Mouse (Mus musculus): Measurements from ENCODE around the gene Cstb. TPM values are rescaled to one million over a fixed set of nuclear protein-coding genes. Genes with fewer than 3 reads are reported as not detected.
A peak's percentile ranks its signal among the peaks of the same experiment; 100 is the strongest.

The Cstb gene
- total RNA-seq, 1 experiment from 2014 or later, result 47.5 TPM

DNA sequence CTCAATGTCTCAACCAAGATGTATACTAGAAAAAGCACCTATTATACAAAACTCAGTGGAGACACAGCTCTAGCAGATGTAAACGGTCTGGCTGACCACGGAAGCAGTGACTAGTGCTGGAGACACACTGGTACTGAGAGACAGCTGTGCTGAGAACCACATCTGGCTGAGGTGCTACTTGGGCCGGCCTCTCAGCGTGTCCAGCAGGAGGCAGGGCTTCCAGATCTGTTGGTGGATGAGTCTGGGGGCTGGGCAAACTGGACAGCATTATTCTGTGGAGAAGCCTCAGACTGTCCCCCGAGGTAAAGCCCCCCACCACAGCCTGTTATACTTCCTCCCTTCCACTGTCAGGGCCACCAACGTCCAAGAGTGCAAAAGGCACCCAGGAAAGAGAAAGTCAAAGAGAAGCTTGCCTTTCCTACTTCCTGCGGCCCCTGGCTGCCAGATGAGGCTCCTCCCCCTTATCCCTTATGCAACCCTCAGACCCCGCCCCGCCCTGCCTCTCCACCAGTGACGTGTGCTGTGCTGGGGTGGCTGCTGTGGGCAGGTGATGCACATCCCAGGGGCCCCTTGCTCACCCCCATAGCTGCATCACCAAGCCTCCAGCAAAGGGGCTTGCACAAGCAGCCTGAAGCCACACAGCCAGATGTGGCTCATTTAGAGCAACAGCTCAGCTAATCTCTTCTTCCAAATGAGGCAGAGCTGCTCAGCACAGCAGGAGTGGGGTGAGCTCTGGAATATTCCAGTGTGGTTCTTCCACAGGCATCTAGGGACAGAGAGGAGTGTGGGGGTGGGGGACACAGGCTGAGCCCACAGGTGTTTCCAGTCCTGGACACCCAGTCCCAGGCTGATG lies 32.3 kb downstream of the Cstb start:
- ATAC-seq (replicated peaks; ENCODE audit: low read depth, poor library complexity, severe bottlenecking), result peak; percentile 88

DNA sequence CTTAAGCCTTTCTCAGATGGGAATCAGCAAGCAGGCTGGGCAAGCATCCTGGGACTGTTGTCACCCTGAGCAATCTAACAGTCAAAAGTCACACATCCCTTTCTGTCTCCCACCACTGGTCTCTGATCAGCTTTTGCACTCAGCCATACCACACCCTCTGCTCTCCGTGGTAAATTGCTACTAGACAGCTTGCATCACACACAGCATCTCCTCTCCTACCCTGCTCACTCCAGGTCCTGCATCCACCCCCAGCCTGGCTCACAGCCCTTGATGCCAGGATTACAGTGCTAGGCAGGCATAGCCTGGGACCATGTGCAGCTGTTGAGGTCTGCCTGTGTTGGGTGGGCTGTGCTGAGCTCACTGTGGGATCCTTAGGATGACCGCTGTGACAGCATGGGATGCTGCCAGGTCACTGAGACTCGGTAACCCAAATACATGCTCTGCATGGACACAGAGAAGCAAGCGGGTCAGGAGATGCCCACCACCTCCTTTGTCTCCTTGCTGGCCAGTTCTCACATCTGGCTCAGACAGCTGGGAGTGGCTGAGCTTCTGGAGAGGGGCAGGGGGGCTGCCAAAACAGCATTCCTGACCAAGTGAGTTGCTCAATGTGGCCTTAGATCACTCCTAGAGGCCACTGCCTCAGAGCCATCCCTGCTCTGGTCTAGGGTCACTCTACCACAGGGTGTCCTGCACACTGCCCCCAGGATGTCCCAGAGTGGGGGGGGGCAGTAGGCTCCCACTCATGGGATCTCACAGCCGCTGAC lies 33.1 kb downstream of the Cstb start:
- ATAC-seq (replicated peaks; ENCODE audit: low read depth, poor library complexity, severe bottlenecking), result peak; percentile 28

DNA sequence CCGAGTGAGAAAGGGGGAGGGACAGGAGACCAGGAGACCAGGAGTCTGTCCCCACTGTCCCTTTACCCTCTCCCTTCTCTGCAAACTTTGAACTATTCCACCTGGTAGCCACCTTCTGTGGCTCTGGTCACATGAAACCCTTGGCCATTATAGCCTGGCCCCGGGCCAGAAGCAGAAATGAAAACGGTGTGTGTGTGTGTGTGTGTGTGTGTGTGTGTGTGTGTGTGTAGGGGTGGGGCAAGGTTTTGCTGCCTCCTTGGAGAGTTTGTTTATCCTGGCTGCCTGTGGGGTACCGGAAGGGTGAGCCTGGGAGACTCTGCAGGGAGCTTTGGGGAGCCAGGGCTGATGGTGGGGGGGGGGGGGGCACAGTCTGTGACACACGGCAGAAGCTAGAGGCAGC lies 35.0 kb downstream of the Cstb start:
- ATAC-seq (replicated peaks; ENCODE audit: low read depth, poor library complexity, severe bottlenecking), result no peak

DNA sequence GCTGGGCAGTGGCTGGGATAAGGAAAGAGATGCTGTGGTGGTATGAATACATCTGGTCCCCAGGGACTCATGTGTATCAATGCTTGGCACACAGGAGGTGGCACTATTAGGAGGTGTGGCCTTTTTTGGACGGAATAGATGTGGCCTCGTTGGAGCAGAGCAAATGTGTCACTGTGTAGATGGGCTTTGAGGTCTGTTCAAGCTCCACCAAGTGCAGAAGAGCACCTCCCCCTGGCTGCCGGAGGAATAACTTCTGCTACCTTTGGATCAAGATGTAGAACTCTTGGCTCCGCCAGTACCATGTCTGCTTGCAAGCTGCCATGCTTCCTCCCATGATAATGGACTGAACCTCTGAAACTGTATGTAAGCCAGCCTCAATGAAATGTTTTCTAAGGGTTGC lies 36.3 kb downstream of the Cstb start:
- no peak for ATAC-seq (replicated peaks; ENCODE audit: low read depth, poor library complexity, severe bottlenecking)

DNA sequence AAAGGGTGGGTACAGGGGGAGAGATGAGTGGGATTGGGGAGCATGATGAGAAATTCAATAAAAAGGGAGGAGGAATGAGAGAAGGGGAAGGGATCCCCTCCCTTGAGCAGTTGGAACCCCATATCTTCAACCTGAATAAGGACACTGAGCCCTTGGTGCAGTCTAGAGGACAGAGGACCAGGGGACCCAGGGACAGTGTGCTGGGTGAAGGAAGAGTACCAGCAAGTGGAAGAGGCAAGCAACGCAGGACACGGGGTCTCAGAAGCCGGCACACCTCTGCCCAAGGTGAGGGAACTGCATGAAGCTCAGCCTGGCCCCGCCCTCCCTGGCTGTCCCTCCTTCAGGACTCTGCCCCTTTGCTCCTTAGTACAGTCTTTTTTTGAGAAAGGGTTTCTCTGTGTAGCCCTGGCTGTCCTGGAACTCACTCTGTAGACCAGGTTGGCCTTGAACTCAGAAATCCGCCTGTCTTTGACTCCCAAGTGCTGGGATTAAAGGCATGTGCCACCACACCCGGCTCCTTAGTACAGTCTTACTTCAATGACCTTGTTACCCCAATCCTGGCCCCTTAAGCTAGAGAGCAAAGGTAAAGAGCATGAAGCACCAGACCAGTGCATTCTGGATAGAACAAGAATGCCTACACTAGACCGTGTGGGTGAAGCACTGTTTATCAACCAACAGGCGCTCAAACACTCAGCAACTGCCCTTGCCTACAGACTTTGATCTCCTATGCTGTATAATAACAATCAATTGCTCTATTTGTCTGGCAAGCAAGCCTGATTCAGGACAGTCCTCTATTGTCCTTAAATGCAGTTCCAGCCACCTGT lies 37.7 kb downstream of the Cstb start:
- no peak for ATAC-seq (replicated peaks; ENCODE audit: low read depth, poor library complexity, severe bottlenecking)

DNA sequence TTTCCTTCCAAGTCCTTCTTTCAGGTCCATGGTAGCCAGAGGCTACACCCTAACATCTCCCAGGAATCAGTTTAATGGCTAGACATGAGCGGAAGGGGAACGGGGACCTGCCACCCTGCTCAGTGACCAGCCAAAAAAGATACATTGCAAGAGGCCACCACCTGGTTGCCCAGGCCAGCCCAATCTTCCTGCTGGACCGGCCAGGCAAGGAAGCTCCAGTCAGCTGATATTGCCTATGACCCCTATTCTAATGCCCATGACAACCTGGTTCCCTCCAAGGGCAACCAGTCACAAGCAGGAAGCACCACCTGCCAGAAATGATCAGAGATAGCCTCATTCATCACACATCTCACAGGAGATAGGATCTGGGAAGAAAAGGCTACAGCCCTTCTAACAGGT lies 38.3 kb downstream of the Cstb start:
- no peak for ATAC-seq (replicated peaks; ENCODE audit: low read depth, poor library complexity, severe bottlenecking)

DNA sequence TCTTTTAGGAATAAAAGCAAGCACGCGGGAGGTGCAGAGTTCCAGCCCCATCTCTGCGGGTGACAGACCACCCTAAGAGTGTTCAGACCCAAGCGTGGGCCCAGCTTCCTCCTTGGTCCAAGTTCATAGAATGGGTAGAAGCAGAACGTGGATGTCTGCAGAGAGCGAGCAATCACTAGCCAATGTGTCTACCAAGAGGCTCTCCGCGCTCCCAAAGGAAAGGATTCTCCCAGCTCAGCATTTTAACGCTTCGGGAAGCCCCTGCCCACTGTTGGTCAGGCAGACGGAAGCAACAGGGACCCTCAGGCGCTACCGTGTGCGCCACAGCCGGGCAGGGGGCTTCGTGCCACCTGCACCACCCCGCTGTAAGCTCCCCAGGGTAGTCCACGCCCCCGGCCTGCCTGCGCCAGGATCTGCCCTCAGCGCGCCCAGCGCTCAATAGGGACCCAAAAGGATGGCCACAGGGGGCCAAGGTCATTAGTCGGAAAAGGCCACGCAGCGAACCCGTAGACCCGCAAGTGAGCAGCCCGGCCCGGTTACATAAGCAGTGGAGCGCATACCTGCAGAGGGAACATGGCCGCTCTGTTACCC lies 38.8 kb downstream of the Cstb start:
- no peak; the same call in 1 of the 2 replicates for ATAC-seq (replicated peaks; ENCODE audit: low read depth, poor library complexity, severe bottlenecking)

DNA sequence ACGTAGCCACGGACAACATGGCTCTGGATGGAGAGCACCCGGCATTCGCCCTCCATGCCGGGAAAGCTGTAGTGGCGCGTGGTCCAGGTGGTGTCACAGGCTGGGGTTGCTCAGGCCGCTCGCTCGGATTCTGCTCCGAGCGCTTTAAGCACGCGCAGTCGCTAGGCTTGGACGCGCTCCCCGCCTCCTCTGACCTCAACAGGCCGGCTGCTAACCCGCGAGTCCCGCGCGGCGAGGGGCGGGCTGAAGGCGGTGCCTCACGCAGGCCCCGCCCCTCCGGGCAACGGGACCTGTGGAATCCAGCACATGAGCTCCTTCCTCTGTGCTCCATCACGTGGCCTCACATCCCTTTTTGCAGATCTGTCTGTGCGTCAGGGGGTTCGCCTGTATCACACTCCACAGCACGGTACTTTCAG lies 39.3 kb downstream of the Cstb start, which contains the start of gene Pdxk:
Gene Pdxk (minus strand): TSS at position 184 of the 416 bp plus-strand sequence.
- ATAC-seq (replicated peaks; ENCODE audit: low read depth, poor library complexity, severe bottlenecking), result peak; percentile 76

DNA sequence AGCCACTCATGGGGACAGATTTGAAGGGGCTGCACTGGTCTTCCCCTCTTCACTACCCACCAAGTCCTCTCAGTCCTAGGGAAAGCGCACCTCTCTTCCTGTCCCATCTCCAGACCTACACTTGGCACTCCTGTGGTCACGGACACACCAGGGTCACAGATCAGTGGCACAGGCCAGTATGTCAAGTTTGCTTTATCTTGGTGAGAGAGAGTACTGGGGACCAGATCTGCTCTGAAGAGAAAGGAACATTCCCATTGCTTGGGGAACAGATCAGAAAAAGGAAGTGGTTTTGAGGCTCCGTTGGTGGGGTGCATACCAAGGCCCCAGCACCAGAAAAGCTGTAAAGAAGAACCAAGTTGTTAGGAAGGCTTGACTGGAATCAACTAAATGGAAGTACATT lies 40.0 kb downstream of the Cstb start:
- peak; percentile 57 for ATAC-seq (replicated peaks; ENCODE audit: low read depth, poor library complexity, severe bottlenecking)

DNA sequence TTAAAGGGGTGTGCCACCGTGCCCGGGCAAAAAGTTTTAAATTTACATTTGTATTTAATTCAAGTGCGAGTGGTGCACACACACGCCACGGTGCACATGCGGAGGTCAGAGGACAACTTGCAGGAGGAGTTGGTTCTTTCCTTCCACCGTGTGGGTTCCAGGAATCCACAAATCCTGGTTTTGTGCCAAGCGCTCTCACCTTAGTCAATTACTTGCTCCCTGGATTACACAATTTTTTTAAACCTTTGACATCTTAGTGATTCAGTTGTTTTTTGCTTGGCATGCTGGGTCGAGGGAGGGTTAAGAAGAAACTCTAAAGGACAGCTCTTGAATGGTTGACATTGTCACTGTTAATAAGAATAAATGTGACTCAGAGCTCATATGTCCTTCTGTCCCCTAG lies 41.2 kb downstream of the Cstb start:
- no peak for ATAC-seq (replicated peaks; ENCODE audit: low read depth, poor library complexity, severe bottlenecking)

DNA sequence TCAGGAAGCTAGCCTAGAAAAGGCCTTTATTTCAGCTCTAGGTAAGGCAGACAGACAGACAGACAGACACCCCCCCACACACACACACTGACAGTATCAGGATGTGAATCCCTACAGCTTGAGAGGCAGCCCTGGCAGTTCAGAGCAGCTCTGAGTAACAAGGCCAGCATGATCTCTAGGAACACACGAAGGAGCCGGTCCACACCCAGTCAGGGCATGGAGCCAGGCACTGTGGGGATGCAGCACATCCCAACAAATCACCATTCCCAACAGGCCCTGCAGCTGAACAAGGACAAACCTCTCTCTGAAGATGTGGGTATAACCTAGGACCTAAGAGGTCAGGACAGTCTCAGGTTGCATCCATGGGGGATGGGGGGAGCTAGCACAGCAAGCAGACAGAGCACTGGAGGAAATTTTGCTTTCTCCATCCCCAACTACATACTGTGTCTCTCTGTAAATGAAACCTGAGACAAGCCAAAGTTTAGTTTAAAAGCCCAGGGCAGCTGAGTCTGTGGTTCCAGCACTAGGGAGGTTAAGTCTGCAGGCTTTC lies 42.4 kb downstream of the Cstb start:
- no peak for ATAC-seq (replicated peaks; ENCODE audit: low read depth, poor library complexity, severe bottlenecking)

DNA sequence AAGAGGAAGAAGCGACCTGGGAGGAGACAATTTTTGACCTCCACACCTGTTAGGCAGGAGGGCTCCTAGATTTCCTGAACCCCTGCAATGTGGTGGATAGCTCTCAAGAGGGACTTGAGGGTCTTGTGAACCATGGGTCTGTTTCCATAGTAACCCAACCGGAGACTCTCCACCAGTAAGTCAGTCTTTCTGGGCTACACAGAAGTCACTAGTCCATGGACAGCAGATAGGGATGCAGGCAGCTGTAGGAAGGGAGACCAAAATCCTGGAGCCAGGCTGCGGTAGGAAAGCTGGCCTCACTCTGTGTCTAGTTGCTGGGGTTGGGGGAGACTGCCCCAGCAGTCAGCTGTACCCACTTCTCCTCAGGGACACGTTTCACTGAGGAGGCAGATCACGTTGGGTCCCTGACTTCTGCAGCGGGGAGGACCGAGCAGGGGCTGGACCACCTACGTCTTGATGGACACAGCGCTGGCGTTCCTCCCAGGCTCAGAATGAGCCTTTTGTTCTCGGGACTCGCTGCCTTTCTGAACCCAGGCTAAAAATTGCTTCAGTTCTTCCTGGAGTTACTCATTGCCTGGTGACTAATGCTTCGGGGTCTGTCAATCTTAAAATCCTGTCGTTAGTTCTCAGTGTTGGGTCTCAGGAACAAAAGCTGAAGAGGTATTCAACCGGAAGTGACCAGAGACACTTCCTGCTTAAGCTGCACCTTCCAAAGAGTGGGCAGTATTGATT lies 45.3 kb downstream of the Cstb start:
- ATAC-seq (replicated peaks; ENCODE audit: low read depth, poor library complexity, severe bottlenecking), result peak; percentile 12

DNA sequence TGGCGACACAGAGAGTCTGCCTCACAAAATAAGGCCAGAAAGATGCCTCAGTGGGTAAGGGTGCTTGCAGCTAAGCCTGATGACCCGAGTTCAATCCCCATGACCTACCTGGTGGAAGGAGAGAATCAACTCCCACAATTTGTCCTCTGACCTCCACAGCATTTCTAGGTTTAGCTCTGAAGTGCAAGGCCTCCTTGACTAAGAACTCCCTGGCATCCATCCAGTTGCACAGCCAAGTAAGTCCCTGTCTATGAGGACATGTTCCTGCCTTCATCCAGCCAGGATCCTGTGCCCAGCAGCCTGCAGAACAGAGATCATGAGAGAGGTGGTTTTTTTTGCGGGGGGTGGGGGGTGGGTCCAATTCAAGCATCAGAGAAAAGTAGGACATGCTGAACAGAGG lies 46.6 kb downstream of the Cstb start:
- ATAC-seq (replicated peaks; ENCODE audit: low read depth, poor library complexity, severe bottlenecking), result no peak

DNA sequence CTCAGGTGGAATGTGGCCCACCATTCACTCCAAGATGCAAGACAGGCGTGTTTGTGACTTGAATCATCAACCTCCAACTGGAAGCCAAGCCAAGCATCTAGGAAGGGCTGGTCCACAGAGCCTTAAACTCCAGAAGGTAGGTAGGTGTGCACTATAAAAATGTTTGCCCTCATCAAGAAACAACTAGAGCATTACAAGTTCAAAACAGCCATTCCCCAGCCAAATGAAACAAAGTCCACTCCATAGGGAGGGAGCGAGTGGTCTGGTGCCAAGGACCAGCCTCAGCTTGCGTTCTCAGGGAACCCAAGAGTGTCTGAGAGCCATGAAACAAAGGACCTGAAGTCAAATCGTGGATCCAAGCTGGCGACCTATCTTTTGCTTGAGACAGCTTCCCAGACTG lies 48.0 kb downstream of the Cstb start:
- ATAC-seq (replicated peaks; ENCODE audit: low read depth, poor library complexity, severe bottlenecking), result no peak

DNA sequence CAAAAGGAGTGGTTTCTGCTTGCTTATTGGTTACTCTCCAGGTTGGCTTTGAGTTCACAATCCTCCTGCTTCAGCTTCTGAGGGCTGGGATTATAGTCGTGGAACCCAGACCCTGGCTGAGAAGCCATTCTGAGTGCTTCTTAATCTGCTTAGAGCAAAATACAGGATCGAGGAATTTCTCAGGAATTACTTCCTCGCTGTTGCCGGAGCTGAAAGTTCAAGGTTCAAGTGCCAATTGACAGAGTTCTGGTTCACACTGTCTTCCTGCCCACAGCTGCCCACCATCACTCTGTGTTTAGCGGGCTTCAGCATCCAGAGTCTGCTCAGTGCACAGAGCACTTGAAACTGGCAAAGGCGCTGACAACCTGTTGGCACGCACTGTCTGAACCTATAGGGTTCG lies 49.3 kb downstream of the Cstb start:
- no peak for ATAC-seq (replicated peaks; ENCODE audit: low read depth, poor library complexity, severe bottlenecking)

DNA sequence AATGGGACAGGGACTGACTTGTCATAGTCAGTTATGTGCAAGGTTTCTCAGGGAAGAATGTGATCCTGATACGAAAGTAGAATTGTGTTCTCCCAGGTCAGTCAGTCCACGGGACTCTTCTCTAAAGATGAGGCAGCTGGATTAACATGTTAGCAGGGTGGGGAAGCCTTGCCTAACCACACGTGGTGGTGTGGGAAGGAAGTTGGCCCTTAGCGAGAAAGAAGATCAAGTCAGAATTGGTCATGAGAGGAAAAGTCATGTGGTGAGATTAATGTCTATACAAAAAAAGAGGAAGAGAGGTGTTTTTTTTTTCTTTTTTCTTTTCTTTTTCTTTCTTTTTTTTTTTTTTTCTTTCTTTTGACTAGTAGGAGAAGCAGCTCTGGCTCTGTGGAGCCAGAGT lies 51.4 kb downstream of the Cstb start:
- peak; percentile 91 for ATAC-seq (replicated peaks; ENCODE audit: low read depth, poor library complexity, severe bottlenecking)
